Mouse (Mus musculus): ENCODE measurements at regions not wholly inside any gene's neighbourhood (a gene's known extent, or its start where the extent isn't known, plus 50 kb on each side); places are given as distances from the start of the nearest gene placed in this dataset.
A peak's percentile ranks its signal among the peaks of the same experiment; 100 is the strongest.

DNA sequence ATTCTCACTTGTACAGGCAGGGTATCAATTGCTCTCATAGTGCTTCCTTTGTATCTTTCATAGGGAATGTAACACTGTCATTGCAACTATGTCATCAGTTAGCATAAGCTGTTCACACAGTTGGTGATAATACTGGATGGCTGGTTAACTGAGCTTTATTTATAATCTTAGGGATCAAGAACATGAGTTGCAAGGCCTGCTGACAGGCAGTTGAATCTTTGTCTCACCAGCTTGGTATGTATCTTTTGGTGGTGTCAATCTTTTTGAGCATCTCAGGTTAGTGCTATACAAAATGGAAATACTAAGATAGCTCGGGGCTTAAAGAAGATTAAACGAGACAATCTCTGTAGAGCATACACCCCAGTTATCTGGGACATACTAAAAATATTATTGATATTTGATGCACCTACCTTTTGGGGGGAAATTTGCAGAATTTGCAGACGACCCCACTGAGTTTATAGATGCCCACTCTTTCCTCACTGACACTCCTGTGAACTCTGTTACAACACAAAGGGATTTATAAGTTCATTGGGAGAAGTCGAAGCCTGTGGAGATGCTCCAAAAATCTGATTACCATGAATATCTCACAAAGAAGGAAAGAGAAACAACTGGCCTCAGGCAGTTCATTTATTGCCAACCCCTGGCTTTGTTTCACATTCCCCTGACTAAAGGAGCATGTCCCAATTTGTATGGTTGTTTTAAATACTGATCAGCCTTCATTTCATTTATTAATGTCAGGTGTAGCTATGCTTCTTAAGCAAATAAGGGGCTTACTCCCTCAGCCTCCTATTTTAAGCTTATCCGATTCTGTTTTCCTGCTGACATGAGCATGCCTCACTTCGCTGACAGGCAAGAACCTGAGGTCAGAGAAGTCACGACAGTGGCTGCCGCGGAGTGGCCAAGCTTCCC is 193.5 kb downstream of the Fndc1 start:
- DNase-seq (ENCODE audit: low read depth, low spot score) = no peak

DNA sequence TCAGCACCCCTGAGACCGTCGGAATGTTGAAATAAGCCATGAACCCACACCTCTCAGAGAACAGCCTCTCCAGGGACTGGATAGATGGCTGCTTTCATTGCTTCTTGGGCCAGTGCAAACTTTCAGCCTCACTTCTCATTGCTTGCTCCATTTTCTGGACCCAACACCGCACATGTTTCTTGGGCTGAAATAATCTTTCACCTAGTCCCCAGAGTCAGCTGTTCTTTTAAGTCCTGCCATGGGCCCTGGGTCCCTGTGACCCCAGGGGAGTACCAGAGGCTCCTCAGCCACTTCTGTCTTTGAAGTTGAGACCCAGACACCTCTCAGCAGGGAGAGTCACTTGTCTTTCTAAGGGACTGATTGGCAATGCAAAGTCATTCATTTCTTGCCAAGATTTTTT is 201.4 kb downstream of the Fndc1 start:
- DNase-seq (ENCODE audit: low read depth, low spot score) = no peak

DNA sequence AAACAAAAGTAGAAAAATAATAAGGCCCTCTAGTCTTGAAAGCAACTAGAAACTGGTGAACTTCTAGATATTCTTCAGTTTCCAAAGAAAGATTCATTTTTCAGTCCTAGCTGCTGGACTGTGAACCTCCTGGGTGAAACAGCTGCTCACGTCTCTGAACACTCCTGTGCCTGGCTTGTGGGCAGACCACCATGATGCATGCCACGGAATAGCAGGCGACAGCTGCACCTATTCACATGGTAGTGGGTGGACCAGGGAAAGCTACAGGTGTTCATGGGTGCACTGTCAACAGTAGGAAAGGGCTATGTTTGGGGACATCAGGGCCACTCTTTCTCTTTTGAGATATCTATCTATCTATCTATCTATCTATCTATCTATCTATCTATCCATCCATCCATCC is 203.7 kb downstream of the Fndc1 start:
- no peak for DNase-seq (ENCODE audit: low read depth, low spot score)

DNA sequence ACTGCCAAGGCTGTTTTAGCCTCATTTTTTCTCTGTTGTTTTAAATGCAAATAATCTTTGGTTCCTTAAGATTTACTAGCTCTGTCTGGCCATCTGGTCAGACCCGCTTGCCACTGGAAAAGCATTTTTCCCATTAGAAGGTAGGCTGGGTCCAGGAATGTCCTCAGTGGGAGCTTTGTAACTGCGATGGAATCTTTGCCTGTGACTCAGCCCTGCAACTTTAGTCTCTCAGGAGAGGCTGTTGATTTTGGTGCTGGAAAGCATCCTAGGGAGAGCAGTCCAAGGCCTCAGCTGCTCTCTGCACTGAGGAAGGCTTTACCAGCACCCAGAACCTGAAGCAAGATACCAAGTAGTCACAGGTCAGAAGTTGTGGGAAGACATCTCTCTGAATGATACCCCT is 205.8 kb downstream of the Fndc1 start:
- DNase-seq (ENCODE audit: low read depth, low spot score) = no peak

DNA sequence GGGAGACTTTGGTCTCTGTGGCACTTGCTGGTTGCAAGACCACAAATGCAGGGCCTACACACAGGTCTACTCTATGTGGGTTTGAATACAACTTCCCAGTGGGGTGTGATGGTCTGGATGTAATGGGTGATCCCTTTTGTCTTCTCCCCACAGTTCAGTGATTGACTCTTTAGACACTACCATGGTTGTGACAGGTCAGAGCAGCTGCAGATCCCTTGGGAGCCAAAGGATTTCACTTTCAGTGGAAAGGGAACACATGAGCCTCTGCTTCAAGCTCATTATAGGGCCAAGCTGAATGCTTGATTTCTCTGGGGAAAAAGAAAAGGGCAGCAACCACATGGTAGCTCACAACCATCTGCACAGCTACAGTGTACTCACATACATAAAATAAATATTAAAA is 206.9 kb downstream of the Fndc1 start:
- DNase-seq (ENCODE audit: low read depth, low spot score) = no peak

DNA sequence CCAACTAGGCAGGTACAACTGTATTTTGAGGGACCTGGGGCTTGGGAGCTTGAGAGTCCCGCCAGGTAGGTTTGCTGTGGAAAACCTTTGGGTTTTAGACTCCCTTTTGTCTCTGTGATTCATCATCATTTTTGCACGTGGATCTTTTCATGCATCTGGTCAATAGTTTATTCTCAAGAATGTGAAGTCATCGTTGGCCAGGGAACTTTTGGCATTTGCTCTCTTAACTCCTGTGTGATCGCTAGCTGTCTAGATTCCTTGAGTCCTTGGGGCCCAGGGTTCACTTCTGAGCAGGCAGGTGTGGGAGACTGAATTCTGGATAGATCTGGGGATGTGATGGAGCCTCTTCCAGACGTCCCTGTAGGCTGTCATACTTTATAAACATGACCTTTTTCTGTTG is 207.5 kb downstream of the Fndc1 start:
- no peak for DNase-seq (ENCODE audit: low read depth, low spot score)

DNA sequence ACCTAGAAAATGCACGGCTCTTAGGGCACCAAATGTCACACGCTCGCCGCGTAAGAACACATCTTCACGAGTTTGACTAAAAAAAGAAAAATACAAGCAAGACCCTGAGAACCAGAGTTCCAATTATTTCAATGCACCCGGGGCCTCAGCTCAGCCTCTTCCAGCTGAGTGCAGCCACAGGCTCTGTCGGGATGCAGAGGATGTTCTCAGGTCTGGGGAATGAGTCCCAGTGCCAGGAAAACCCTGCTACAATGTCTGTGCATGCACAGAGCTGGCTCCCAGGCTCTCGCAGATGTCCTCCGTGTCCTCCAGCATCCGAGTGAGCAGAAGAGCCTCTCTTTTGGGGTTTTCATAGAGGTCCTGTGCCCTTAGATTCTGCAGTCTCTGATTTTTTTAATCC is 219.1 kb downstream of the Fndc1 start:
- DNase-seq (ENCODE audit: low read depth, low spot score) = no peak

DNA sequence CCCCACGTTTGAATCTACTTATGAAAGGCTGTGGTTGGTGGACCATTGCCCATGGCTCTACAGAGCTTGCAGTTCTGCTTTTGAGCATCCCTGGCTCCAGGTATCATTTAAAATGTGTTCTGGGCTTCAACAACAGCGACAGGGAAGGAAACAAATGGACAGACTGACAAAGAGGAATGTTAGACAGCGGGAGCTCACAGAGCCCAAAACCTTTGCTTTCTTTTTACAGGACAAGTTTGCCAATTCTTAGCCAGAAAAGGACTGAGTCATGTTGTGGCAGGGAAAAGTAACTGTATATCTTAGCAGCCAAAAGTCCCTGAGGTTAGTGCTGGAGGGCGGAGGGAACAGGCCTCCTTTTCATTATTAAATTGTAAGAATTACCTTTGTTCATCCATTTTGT is 219.7 kb downstream of the Fndc1 start:
- no peak for DNase-seq (ENCODE audit: low read depth, low spot score)

DNA sequence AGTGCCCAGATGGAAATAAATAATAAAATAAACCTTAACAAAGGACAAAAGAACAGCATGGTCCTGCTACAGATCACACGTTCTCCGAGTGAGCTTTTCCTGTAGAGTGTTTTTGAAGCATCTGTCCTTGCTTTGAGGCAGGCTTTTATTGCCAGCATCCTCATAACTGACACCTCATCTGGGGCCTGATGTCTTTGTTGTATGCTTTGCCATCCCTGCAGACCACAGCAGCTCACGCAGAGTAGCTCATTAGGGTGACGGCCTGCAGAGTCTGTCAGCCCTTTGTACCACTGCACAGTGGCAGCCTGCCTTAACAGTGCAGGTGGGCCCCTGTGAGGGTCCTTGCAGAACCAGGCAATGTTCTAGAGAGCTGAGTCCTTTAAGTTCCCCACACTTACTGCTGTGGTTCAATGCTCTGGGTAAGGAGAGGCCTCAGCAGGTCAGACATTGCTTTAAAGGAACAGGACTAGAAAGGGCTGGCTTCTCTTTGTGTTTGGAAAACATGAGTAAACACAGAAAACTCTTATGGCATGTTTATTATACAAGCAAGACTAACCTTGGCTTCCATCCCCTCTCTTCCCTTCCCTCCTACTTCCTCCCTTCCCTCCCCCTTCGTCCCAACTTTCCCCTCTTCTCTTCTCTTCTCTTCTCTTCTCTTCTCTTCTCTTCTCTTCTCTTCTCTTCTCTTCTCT is 219.7 kb upstream of the Unc93a2 start:
- DNase-seq (ENCODE audit: low read depth, low spot score) = peak; percentile 48

DNA sequence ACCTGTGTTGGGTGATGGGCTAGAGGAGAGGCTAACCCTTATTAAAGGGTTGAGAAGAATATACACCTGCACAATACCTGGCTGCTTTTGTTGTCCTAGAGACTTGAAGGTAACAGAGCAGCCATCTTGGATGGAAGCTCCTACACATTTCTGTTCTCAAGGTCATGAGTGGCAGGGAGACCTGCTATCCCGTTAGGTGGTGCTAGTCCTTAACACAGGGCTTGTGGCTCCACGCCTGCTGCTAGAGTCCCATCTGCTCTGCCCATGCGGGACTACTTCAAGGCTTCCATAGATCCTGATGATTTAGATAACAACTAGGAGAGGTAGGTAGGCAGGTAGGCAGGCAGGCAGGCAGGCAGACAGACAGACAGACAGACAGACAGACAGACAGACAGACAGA is 218.8 kb upstream of the Unc93a2 start:
- no peak for DNase-seq (ENCODE audit: low read depth, low spot score)

DNA sequence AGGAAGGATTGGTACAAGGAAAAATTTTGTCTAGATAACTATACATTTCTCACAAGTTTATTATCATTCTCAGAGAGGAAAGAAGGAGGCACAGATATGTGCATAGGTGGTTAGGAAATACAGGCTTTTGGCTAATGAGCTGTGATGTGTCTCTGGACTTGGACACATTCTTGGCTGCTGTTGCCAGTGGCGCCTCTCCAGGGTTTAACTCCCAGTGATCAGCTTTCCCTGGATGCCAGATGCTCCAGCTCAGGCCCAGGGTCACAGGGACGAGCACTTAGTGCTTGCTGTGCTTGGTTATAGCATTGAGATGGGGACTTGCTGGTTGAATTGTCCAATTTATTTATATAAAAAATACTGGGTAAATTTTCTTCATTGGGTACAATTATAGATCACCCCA is 215.3 kb upstream of the Unc93a2 start:
- DNase-seq (ENCODE audit: low read depth, low spot score) = no peak

DNA sequence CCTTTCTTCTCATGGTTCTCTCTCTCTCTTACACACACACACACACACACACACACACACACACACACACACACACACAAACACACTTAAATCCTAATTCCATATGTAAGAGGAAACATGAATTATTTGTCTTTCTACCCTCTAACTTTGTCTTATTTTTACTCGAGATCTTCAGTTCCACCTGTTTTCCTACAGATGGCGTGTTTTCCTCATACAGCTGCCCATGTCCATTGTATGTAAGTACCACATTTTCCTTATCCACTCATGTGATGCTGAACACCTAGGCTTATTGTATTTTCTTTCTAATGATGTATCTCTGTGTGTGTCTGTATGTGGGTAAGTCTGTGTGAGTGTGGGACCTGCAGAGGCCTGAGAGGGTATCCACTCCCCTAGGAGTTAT is 212.2 kb upstream of the Unc93a2 start:
- DNase-seq (ENCODE audit: low read depth, low spot score) = no peak

DNA sequence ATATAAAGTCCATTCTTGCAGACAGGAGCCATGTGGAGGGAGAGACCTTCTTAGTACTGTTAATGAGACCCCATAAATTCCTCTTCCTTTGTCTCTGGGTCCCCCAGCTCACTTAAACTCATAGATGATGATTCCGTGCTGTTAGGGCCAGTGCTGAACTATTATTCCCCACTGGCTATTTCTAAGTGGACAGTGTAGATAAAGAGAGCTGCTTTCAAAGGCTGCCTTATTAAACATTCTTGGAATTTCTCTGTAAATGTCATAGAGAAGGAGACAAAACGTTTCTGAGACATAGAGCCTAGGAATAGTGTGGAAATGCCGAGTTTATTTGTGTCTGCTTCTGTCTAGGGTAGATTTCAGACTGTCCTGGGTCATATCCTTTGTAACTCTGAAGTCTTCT is 209.5 kb upstream of the Unc93a2 start:
- no peak for DNase-seq (ENCODE audit: low read depth, low spot score)

DNA sequence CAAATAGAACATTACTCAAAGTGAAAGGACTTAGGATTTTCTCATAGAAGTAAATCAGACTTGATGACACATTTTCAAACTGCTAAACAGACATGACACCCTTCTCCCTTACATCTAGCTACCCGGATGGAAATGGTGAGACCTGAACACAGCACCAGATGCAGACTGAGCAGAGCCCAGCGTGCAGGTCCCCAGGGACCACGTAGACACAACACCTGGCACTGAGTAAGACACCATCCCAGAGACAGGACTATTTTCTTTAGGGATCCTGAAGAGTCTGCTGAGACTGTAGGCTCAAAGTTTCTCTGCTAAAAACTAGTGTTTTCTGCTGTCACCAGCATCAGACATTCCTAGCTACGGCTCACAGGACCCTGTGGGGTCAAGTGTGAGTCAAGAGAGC is 207.2 kb upstream of the Unc93a2 start:
- no peak for DNase-seq (ENCODE audit: low read depth, low spot score)

DNA sequence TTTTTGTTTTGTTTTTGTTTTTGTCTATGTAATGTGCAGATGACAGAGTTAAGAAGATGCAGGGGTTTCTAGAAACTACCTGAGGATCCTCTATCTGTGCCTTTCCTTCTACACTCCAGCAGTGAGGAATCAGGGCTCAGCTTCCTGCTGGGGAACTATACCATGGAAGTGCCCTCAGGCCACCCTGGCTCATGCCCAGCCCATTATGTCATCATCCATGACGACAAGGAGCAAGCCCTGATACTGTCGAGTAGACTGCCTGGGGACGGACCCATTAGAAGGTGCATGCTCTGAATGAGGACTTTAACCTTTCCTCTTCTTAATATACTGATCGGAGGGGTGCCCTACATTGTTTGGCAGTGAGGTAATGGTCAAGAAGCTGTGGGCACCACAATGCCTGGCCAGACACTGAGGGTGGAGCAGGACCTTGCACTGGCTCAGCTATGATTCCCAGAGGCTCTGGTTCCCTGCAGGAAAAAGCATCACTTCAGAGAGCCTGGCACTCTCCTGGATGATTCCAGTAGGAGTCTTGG is 197.7 kb upstream of the Unc93a2 start:
- DNase-seq (ENCODE audit: low read depth, low spot score) = no peak

DNA sequence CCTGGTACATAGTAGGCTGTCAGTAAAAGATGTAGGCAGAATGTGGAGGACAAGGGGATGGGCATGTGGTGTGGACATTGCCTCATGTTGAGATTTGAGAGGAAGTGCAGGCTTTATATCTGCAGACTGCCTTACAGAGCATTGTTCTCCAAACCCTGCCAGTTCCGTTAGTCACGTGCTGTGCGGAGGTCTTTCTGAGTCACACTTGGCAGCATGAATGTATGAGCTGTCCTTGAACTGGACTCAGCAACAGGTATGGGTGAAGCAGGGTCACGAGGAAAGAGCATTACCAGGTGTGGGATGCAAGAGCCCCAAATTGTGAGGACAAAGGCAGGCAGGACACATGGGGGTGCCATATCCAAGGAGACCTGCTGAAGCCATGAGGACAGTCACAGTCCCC is 193.8 kb upstream of the Unc93a2 start:
- DNase-seq (ENCODE audit: low read depth, low spot score) = no peak

DNA sequence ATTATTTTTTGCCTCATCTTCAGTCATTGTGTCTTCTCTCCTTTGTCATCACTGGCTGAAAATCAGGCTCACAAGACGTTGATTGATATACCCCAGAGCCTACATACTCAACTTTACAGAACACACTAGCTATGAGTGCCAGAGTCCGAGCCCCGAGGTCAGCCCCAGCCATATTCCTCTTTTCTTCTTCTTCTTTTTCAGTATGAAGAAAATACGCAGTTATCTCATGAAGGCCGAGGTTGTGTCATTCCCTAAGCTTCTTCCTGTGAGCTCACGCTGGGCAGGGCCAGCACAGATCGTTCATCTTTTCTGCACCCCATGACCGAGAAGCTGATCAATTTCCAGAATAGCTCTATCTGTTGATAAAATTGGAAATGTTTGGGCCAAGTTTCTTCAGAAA is 192.7 kb upstream of the Unc93a2 start:
- no peak for DNase-seq (ENCODE audit: low read depth, low spot score)

DNA sequence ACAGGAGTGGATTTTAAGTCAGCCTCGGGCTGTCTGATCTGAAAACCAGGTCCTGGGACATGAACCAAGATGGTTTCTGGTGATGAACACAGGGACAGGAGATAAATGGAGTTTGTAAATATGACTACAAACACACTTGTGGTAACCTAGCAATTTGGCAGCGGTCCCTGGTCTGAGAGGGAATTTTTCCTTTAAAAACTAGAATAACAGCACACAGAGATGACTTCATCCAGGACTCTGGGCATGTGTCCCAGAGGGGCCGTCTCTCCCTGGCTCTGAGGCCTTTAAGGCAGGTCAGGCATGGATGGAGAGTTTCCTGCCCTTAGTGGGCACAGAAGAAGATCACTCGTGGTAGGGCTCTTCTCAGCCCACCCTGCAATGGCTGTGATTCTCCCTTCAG is 192.0 kb upstream of the Unc93a2 start:
- no peak for DNase-seq (ENCODE audit: low read depth, low spot score)

DNA sequence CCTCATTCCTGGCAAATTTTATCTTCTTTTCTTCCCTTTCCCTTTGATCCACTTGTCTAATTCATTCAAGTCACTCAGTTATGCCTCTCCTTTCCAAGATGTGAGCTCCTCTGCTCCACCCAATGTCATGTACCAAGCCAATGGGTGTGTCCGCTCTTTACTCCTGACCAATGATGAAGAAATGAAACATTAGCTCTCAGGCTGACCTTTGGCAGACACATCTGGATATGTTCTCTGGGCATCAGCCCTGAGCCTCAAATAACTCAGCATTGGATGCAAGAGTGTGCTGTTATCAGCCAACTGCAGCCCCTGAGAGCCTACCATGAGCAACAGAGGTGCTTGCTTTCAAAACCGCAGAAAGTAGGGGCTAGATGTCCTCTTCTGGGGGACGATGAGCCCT is 186.2 kb upstream of the Unc93a2 start:
- no peak for DNase-seq (ENCODE audit: low read depth, low spot score)

DNA sequence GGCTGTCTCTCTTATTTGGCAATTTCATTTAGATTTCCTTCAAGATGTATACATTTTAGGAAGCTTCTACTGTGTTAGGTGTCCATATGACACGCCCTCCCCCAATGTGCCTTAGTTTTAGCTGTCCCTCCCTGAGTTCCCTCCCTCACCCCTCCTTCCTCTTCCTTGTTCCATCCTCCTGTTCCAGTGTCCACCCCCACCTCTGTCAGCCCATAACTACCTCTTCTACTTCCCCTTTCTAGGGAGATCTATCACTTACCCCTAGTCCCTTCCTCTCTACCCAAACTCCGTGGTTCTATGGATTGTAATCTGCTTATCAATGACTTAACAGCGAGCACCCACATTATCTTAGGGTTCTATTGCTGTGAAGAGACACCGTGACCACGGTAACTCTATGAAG is 183.2 kb upstream of the Unc93a2 start:
- DNase-seq (ENCODE audit: low read depth, low spot score) = no peak

DNA sequence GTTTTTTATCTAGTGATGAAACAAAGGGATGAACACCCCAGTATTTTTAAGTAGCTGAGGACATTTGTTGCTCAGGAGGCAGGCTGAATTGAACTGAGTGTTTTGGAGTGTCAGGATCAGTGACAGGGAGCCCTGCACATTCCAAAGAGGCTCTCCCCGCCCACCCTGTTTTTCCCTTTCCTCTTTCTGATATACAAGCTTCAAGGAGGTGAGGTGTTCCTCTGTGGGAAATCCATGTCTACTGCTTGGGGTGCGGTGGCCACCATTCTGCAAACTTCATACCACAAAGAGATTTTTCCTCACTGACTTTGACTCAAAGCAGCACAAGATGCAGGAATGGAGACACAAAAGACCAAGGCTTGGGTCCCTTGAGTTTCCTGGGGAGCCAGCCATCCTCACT is 180.5 kb upstream of the Unc93a2 start:
- no peak for DNase-seq (ENCODE audit: low read depth, low spot score)

DNA sequence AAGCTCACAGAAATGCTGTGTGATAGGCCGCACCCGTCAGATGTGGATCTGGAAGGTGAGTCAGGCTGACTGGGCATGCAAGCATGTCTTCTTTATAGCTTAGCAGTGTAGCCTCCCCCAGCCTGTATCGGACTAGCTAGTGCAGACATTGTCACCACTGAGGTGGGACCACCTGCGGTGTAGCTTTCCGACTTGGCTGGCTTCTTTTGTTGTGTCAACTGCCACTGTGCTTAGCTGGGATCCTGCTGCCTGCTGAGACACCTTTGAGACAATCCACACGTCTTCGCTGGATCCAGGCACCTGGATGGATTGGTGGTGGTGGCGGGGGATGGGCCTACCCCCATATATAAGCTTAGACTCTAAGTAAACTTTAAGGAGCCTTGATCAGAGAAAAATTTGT is 177.7 kb upstream of the Unc93a2 start:
- DNase-seq (ENCODE audit: low read depth, low spot score) = no peak

DNA sequence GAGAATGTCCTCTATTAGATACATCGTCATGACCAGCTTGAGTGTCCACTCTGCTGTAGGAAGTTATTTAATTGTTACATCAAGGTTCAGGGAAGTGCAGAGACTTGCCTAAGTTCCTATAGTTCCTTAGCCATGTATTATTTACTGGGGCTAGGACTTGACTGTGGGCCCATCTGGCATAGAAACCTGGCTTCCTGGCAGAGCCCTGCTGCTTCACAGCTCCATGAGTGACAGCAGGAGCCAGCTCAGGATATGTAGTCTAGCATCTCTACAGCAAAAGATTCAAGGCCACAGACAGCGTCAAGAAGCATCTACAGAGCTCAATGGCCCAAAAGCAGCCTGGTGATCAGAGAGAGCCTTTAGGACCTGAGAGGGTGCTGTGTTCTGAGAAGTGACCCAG is 163.2 kb upstream of the Unc93a2 start:
- DNase-seq (ENCODE audit: low read depth, low spot score) = no peak
